ENCODE assay signal across 23 mouse cellular contexts in the genomic region with DNA sequence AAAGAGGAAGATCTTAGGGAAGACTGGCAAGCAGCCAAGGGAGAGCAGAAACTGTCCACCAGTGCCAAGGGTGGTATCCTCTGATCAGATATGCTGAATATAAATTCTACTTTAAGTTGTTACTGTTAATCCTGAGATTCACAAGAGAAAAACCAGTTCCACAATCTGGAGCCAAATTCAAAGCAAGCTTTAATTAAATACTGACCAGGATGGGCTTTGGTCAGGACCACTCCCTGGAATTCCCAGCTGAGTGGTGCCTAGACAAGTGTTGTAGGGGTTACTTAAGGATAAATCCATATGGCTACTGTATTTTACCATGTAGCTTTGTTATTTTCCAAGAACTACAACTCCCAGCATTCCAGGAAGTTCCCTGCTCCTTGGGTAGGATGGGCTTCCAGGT.
"Had no signal": no experiment of that assay in that cellular context is flagged by ENCODE, and none has a peak within 500 bp of the region (broad histone marks: within the 10 kb centered on the region; RNA-seq: fewer than 3 reads in every experiment).

No protein-coding gene starts in this region.

- H3K4me1 ChIP-seq: heart, embryonic 13.5 days; heart, embryonic 15.5 days; hindbrain, embryonic 10.5 days; hindbrain, embryonic 12.5 days; intestine, embryonic 15.5 days; limb, embryonic 12.5 days had no signal

- H3K9ac ChIP-seq: heart, embryonic 13.5 days; heart, embryonic 15.5 days; hindbrain, embryonic 12.5 days; hindbrain, embryonic 14.5 days; intestine, embryonic 15.5 days; limb, embryonic 12.5 days had no signal

- H3K36me3 ChIP-seq: heart, embryonic 13.5 days; heart, embryonic 15.5 days; hindbrain, embryonic 10.5 days; hindbrain, embryonic 12.5 days; intestine, embryonic 15.5 days; limb, embryonic 10.5 days; limb, embryonic 12.5 days had no signal

- H3K4me2 ChIP-seq: heart, embryonic 11.5 days; heart, embryonic 13.5 days; heart, embryonic 15.5 days; hindbrain, embryonic 12.5 days; hindbrain, embryonic 14.5 days; intestine, embryonic 15.5 days; limb, embryonic 12.5 days; liver, embryonic 11.5 days had no signal

- ATAC-seq: hindbrain, embryonic 16.5 days; inflammation-experienced regulatory T-cells, adult 6 months; intestine, embryonic 15.5 days; intestine, postnatal 0 days had no signal

- DNase-seq: gastrocnemius, postnatal 10 days; kidney, adult 18-20 months; kidney, adult 8-10 months; kidney, postnatal 10 days; kidney, postnatal 25 days; kidney, postnatal 4 days; liver had no signal

- H3K27me3 ChIP-seq: heart, embryonic 13.5 days; heart, embryonic 15.5 days; hindbrain, embryonic 12.5 days; intestine, embryonic 15.5 days; limb, embryonic 12.5 days had no signal

- H3K4me3 ChIP-seq: heart, adult 2 months; heart, embryonic 13.5 days; heart, embryonic 15.5 days; hindbrain, embryonic 10.5 days; hindbrain, embryonic 12.5 days; intestine, embryonic 15.5 days; layer of hippocampus, adult 2 months; left cerebral cortex, adult 2 months; limb, embryonic 10.5 days; limb, embryonic 12.5 days had no signal

- H3K27ac ChIP-seq: heart, adult 2 months; heart, embryonic 13.5 days; heart, embryonic 15.5 days; hindbrain, embryonic 10.5 days; hindbrain, embryonic 12.5 days; hindbrain, embryonic 14.5 days; intestine, embryonic 15.5 days; layer of hippocampus, adult 2 months; left cerebral cortex, adult 2 months; limb, embryonic 10.5 days; limb, embryonic 12.5 days had no signal

- H3K9me3 ChIP-seq: heart, embryonic 13.5 days; heart, embryonic 15.5 days; hindbrain, embryonic 10.5 days; hindbrain, embryonic 12.5 days; intestine, embryonic 15.5 days; limb, embryonic 10.5 days; limb, embryonic 12.5 days had no signal
